Mouse (Mus musculus): ENCODE results near the gene Slc35f3.
A peak's percentile ranks its signal among the peaks of the same experiment; 100 is the strongest.

Slc35f3 gene

GRCm38 (mm10) chr8:126298296-126299093 is at the start of gene Slc35f3:
TSS of gene Slc35f3 (plus strand) at chr8:126298558.
- peak; percentile 72 for DNase-seq

GRCm38 (mm10) chr8:126250486-126250885 is 47.9 kb upstream of the Slc35f3 start:
- DNase-seq: no peak

GRCm38 (mm10) chr8:126256585-126257391 is 41.6 kb upstream of the Slc35f3 start:
- DNase-seq: no peak

GRCm38 (mm10) chr8:126257392-126257681 is 41.0 kb upstream of the Slc35f3 start:
- no peak for DNase-seq

DNA sequence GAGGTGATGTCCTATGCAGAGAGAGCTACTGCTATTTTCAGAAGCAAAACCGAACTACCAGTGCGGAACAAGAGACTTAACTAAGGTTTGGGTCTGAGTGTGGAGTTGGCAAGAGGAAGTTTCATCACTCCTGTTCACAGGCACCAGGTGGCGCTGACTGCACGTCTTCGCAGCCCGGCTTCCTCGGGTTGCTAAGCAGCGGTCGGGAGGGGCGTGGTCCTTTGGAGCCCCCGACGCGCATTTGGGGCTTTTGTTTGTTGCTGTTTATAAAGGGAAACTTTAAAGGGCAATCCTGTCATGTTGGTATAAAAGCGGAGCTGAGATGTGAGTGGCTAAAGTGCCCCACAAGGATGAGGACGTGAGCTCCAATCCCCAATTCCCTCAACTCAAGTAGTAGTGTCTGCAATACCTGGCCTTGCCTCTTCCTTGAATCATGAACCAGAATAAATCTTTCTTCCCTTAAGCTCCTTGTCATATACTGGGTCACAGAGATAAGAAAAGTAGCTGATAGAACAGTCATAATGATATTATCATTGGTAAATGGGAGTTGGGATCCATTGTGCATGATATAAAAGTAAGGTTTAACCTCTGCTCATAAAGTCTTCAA is 40.1 kb upstream of the Slc35f3 start:
- DNase-seq: peak; percentile 74

DNA sequence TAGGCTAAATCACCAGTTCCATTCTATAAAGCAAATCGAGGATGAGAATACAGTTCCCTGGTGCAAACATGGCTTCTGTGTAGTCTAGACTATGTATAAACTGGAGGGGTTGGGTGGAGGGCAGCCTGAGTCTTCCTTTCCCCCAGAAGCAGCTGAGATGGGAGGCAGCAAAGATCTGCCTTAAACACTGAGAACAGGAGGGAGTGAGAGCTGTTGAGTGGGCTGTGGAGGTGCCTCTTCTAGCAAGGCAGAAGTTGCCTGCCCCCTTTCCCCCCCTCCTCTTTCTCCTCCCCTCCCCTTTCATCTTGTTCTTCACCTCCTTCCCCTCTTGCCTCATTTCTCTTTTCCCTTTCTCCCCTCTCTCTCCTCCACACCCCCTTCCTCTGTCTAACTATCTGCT is 33.2 kb upstream of the Slc35f3 start:
- DNase-seq: no peak

DNA sequence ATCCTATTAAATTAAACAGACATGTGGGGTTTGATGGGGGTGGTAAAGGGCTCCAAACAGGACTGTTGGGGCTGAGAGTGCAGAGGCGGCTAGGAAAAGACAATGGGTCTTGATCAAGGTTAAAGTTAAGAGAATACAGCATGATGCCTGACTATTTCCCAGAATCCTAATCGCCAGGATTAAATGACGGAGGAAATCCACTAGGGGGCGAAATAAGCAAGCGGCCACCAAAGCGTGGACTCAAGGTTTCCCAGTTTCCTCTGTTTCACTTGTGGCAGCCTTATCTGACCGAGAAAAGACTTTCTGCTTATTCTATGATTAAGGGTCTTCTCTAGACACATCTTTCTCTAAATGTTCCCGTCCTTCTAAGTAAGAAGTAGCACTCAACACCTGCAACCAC is 31.2 kb upstream of the Slc35f3 start:
- peak; percentile 3 for DNase-seq

- DNase-seq: no peak
These were observed 28.6 kb upstream of the Slc35f3 start for GRCm38 (mm10) chr8:126269733-126270132.

- DNase-seq: no peak
These were observed 25.9 kb upstream of the Slc35f3 start for GRCm38 (mm10) chr8:126272445-126272844.

GRCm38 (mm10) chr8:126273066-126273465 is 25.3 kb upstream of the Slc35f3 start:
- DNase-seq: no peak

DNA sequence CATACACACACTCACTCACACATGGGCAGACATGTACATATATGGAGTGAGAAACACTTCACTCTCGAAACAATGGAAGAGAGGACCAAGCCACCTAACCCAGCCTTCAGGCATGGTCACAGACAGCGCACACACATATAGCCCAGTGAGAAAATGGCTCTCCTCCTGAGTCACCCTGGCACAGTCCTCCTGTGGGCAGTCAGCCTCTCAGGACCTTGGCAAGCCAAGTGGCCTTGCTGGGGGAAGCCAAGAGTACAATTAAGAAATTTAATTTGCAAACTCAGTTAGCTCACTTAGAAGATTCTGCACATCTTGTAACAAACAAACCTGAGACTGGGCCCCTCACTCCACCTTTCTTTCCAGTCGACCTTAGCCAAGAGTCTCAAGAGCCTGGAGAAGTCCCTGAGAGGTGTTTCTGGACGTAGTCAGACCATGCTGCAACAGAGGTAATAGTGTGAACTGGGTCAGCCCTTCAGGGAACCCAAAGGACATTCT is 23.4 kb upstream of the Slc35f3 start:
- DNase-seq: no peak

DNA sequence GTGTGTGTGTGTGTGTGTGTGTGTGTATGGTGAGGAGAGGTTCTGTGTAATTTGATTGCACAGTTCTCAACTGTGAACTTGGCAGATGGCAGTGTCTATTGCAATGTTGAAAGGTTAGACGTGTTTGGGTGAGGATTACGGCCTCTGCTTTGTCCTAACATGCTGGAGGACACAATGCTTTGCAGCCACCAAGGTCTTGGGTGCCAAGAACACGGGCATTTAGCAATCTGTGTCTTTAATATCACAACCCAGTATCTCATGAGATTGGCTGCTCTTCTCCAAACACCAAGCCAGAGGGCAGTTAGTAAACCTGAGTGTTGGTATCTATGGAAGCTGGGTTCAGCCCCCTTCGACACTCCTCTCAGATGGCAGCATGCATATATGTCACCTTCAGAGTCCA is 22.5 kb upstream of the Slc35f3 start:
- no peak for DNase-seq

DNA sequence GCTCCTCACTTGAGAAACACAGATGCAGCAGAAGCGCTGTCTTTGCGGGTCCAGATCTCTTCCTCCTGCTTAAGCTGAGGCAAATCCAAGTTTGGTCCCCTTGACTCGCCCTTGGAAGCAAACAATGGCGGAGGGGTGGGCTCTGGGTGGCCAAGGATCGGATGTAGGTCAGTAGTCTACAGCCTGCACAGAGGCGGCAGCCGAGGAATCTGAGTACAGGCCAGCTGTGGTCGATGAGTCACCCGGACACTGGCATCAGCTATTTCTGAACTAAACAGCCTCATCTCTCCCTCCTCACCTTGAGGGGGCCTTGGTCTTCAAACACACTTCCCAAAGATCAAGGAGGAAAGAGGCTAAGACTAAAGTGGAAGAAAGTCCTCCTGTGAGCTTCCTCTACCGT is 6.4 kb upstream of the Slc35f3 start:
- no peak for DNase-seq

- peak; percentile 57 for DNase-seq
These were observed 993 bp upstream of the Slc35f3 start for GRCm38 (mm10) chr8:126297284-126297845.

GRCm38 (mm10) chr8:126299333-126299732 is 975 bp downstream of the Slc35f3 start:
- DNase-seq: peak; percentile 13

- DNase-seq: no peak
These were observed 2.0 kb downstream of the Slc35f3 start for GRCm38 (mm10) chr8:126300350-126300749.

GRCm38 (mm10) chr8:126301580-126301979 is 3.2 kb downstream of the Slc35f3 start:
- DNase-seq: peak; percentile 18

DNA sequence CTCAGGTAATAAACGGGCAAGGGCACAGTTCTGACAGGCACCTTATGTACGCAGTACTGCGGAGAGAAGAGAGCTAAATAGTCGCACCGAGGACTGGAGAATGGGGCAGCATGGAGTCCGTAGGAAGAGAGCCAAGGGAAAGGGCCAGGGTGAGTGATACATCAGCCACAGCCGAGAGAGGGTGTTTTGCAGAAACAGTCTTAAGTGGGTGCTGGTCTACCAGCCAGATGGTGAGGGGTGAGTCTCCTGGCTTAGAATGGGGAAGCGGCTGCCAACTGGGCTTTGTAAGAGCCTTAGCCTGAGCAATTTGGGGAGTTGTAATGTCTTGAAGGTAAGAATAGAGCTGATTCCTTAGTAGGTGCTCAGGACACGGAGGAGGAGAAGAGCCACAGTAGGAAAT is 8.8 kb downstream of the Slc35f3 start:
- no peak for DNase-seq

GRCm38 (mm10) chr8:126309015-126309414 is 10.7 kb downstream of the Slc35f3 start:
- peak; percentile 93 for DNase-seq

GRCm38 (mm10) chr8:126324931-126325330 is 26.6 kb downstream of the Slc35f3 start:
- no peak for DNase-seq

DNA sequence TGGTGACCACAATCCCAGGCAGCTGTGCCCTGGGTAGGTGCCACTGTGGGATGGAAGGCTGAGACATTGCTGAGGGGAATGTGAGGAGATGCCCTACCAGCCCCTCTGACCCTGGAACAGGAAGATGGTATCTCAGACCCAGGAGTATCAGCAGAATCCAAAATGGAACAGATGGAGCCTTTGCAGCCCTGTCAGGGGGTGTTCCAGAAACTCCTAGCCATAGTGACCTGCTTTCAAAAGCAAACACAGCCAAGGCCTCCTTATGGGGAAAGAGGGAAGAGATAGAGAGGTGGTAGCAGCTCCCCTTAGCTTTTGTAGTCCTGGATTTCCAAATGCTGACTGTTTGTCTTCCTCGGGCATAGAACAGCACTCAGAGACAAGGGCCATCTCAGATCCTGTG is 27.8 kb downstream of the Slc35f3 start:
- DNase-seq: no peak

GRCm38 (mm10) chr8:126326731-126327130 is 28.4 kb downstream of the Slc35f3 start:
- no peak for DNase-seq

GRCm38 (mm10) chr8:126327786-126328185 is 29.4 kb downstream of the Slc35f3 start:
- no peak for DNase-seq

Data from kidney, adult 18-20 months (tissue).